Mouse (Mus musculus) neutrophil, adult 5-6 weeks (primary cell): ENCODE data around the gene St14. TPM values are rescaled to one million over a fixed set of nuclear protein-coding genes. Genes with fewer than 3 reads are reported as not detected.
"Not testable (repeated sequence)": the region's sequence is repeated elsewhere in the genome, so short reads cannot be mapped to it uniquely, and the experiment has no call there.

Experiments
- ATAC-seq: fragments of 151-379, 151-347 bp; 2 replicates; pipeline ENCODE4 v1.8.0; 2017; ENCODE audit warnings: mild to moderate bottlenecking, moderate TSS enrichment; ENCODE audit not compliant: insufficient number of reproducible peaks, poor library complexity, low FRiP score, severe bottlenecking; ENCODE audit errors: extremely low read depth
- total RNA-seq: library from RNA; stranded (forward); fragments of 200-1000 nt; gene quantifications from 2 replicates; pipeline ENCODE4 v1.2.3, GENCODE M21; 2017

St14 gene
- 7.5 and 9.1 TPM in 2 replicates for total RNA-seq

DNA sequence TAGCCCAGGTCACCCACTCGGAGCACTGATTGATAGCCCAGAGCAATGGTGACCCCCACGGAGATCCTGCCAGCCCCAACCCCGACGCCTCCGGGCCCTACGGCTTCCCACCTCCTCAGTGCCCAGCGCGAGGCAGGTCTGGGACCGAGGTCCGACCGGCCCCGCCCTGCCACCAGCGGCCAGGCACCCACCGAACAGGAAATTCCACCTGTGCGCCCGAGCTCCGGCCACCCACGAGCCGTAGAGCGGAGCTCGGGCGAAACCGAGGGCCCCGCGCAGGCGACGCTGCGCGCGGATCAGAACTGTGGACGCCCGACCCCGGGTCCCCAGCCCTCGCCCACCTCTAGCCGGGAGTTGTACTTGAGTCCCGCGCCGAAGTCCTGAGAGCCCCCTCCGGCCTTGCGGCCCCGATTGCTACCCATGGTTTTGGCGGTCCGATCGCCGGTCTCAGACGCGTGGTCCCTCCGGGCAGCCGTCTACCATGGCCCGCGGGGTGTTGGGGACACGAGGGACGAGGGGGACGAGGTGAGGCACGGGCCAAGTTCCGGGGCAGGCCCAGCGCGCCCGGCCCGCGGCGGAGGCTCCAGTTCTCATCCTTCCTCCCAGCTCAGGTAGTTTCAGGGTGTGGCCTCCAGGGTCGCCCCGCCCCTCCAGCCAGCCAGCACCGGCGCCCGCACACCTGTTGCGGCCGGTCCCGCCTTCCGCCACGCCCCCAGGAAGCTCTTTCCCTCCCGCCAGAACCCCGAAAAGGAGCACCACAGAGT is at the start of gene St14:
St14 (minus strand) TSS at position 649 of the 764 bp plus-strand sequence.
- ATAC-seq = peak; percentile 10; the same call in 1 of the 2 replicates

DNA sequence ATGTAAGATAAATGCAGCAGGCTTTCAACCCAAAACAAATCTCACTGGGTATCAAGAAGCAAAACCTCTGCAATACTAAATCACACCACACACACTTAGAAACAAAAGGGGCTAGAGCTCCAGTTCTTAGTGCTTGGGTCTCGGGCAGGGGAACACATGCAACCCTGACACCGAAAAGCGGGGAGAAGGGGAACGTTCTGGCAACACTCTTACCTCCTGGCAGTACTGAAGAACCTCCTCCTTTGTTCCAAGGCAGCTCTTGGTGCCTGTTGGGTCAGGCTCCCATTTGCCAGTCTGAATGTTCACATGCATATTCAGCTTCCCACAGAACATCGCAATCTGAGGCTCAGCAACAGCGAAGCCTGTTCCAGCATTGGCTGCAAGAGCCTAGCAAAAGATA is 46.0 kb upstream of the St14 start:
- no peak for ATAC-seq

DNA sequence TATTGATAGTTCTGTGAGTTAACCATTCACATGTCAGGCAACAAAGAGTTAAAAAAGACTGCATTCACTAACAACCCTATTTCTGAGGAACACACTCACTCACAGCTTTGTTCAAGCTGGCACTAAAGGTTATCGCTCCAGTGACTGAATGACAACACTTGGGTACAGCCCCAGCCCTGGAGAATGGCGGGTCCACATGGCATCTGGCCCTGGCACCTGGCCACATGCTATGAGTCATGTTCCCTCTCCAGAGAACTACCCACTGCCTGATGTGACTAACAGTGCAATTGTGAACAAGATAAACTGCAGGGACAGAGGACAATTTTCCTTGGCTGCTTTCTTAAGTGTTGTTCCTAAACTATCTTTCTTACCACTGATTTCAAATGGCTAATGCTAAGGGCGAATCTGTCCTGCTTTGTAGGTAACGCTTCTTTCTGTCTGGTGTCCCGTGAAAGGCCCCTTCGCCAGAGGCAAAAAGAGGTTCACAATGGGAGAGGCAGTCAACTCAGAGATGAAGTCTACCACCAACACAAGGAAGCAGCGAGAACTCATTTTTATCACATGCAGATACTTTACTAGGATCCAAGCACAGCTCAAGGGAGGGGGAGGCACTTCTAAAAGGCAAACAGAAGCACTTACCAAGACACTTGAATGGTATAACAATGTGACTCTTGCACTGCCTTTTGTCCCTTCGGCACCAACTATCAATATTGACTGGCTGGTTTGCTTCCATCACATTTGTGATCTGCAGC is 44.9 kb upstream of the St14 start:
- no peak for ATAC-seq

DNA sequence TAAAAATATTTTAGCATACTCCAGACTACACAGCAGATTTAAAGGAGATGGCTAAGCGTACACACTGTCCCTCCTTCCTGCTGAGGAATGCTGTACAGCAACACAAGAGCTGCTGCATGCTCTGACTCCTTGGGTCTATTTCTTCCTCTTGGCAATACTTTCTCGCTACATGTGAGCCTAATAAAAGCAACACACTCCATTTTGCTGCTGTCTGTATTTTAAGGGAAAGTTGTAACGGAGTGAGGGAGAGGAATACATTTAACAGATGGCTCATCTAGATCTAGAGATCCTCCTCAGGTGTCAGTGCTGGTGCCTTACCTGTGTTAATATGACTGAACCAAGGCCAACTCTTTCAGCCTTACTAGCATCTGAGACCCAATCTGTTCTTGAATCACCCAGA is 44.3 kb upstream of the St14 start:
- ATAC-seq = no peak

DNA sequence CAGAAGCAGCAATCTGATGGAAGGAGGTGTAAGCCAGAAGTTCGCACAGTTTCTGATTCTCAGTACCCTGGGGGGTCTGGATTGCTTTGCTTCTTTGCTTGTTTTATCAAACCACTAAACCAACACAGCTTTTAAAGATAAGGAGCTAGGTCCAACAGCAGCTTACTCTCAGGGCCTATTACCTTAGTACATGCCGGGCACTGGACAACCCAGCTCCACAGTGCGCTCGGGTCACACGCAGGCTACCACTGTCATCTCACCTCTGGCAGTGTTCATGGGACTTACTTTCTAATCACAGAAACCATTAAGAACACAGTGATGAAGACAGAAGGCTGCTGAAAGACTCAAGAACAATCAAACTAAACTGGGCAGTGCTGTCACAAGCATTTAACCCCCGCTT is 43.7 kb upstream of the St14 start:
- ATAC-seq = no peak

DNA sequence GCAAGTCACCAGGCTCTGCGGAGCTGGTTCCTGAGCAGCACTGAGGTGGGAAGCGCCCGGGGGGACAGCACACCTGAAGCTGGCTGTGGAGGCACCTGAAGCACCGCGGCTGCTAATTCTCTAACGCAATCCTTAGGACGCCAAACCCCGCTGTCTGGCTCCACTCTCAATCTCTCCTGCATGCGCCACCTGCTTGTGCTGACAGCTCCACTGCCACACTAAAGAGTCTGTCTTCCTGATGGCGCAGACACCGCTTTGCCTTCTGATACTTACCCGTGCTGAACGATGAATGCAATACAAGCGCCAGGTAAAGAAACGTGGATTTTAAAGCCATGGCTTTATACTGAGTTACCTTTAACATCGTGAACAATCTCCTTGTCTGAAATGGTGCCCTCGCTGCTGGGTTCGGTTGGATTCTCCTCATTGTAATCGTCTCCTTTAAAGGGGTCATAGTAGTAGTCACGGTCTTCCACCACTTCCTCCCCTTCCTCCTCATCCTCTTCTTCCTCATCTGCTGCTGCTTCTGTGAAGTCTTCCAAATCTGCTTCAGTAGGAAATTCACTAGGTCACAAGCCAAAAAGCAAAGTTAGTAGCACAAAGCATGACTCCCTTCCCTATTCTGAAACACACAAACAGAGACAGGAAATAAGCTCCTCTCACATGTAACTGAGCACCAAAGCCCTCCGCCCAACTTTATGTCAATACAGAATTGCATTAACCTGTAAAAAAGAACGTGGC is 36.9 kb upstream of the St14 start:
- ATAC-seq = no peak

DNA sequence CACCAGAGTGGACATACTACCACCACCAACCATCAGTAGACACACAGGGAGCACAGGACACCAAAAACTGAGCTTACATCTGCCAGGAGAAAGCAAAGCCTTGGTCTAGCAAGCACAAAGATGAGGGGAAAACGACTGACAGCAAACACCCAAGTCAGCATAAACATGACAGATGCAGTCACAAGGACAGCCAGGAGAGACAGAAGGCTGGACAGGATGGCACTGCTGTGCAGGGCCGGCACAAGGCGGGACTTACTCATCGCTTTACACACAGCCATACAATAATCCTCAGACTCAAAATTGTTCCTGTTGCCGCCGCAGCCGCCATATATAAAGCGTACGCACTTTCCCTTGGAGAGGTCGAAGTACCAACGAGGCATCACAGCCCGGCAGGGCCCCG is 35.7 kb upstream of the St14 start:
- ATAC-seq = no peak

DNA sequence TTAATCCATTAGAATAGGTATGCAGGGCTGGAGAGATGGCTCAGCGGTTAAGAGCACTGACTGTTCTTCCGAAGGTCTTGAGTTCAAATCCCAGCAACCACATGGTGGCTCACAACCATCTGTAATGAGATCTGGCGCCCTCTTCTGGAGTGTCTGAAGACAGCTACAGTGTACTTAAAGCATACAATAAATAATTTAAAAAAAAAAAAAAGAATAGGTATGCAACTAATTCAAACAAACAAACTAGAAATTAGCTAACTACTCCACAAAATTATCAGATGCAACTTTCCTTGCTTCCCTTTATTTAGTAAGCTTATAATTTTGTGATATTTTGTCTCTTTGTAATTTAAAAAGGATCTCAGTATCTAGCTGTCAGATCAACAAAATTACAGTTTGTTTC is 33.9 kb upstream of the St14 start:
- not testable (repeated sequence) for ATAC-seq

DNA sequence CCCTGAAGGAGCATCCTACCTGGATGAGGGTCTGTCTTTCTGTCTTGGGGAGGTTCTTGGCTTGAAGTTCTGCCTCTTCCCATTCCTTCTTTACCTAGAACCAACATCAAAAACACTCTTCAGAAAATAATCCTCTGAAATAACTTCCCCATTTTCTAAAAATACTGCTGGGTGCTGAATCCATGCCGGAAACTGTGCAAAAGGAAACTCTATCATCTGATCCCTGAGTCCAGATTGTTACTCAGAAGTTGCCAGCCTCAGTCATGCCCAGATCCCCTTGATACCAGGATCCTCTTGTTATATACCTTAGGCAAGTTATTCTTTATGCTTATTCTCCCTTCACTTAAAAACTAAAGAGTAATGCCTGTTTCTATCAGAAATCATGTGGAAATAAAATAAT is 31.7 kb upstream of the St14 start:
- ATAC-seq = no peak

DNA sequence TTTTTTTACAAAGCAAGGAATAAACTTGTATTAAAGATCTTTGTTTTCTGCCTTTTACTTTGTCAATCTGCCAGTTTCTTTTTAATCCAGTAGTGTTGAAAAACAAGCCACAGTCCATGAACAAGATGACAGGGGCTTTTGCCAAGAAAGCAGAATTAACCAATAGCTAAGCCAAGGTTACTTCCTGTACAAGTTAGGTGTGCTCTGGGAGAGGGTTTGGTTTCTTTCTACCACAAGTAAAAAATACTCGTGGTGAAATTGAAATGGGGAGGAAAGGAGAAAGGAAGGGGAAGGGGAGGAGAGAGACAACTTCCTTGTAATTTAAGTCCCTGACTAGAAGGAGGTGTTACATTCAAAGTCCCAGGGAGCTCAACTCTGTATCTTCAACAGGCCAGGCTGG is 31.3 kb upstream of the St14 start:
- no peak for ATAC-seq

DNA sequence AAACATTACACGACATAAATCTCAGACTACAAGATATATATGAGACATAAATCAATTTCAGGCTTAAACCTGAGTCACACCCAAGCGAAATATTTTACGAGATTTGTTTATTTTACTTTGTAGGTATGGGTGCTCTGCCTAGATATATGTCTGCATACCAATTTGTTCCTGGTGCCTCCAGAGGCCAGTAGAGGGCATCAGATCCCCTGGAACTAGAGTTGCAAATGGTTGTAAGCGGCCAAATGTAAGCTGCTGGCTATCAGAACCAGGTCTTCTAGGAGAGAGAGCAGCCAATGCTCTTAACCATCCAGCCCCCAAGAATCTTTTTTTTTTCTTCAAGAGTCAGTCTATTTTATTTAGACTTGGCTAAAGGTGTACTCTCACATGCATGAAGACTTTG is 28.3 kb upstream of the St14 start:
- ATAC-seq = no peak

DNA sequence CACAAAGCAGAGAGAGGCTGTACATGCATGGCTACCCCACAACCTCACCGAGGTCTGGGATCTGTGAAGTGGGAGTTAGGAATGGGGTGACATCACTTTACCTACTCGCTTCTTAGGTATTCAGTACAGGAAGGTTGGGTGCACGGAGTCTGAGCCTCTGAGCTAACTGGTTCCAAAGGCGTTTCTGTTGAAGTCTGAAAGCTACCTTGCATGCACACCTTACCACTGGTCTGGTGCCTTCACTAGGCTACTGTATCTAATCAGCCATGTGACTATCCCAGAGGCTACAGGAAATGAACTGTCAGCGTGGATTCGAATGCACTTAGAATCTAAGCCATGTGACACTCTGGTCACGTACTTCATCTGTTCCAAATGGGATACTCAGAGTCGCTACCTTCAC is 24.9 kb upstream of the St14 start:
- ATAC-seq = no peak

DNA sequence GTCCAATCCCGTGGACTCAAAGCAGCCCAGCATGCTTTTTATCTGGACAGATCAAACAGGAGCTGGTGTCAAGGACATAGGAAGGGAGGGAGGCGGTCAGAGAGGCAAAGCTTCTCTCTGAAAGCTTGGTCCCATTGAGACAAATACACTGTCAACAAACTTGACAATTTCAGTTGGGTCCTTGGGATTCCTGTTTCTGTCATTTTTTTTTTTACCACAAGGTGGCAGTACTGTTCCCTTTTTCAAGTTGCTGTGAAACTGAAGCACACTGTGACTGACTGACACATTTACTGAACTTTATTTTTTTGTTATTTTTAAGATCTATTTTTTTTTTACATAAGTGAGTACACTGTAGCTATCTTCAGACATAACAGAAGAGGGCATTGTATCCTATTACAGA is 19.4 kb upstream of the St14 start:
- ATAC-seq = peak; percentile 60; the same call in 1 of the 2 replicates

DNA sequence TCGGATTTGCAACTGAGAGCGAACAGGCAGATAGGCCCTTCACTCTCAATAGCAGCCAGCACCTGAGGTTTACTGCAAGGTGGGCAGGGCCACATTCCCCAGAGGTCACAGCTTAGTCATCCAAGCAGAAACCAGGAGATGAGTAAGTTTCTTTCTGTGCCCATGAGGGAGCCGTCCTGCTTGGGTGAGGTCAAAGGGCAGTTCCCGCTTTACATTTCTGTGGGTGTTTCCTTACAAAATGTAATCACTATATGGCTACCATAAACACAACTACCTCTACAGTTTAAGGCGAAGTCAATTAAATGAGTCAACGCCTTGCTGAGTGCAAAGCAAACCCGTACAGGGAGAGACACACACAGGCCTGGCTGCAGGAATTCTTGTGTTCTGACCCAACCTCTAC is 16.5 kb upstream of the St14 start:
- no peak for ATAC-seq

DNA sequence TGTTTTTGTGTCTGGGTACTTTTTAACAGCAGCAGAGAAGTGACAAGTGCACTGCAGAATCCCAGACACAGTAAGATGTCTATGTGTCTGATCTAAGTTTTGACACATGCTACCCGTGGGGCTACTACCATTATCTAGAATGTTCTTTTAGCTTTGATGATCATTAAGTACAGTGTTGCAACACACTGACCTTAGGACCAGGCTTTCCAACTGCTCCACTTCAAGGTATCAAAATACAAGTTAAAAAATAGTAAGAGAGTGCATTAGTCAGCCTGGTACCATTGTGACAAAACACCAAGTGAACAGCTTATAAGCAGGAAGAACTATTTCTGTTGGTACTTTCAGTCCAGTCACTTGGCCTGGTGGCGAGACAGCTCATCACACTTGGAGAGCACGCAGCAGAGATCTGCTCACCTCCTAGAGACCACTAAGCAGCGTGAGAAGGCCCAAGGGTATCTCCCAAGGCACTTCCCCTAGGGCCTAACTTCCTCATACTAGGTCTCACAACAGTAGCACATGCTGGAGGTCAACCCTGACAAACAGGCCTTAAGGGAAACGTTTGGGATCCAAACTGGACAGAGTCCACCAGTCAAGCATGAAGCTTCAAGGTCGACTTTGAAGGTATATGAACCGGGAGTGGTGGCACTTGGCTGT is 13.7 kb upstream of the St14 start:
- peak; percentile 80 for ATAC-seq

DNA sequence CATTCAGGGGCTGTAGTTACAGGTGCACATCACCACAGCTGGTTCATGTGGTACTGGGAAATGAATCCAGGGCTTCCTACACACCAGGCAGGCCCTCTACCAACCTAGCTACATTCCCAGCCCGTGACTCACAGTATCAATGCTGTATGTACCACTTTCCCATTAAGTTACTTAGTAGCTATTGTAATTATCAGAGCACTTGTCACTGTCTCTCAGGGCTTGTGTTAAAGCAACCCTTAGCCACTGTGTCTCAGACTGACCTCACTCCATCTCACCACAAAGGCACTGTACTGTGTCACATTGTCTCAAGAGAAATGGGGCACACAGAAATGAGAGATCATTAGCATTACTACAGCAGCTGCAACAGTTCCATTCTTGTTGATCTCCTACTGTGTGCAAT is 11.3 kb upstream of the St14 start:
- ATAC-seq = no peak

DNA sequence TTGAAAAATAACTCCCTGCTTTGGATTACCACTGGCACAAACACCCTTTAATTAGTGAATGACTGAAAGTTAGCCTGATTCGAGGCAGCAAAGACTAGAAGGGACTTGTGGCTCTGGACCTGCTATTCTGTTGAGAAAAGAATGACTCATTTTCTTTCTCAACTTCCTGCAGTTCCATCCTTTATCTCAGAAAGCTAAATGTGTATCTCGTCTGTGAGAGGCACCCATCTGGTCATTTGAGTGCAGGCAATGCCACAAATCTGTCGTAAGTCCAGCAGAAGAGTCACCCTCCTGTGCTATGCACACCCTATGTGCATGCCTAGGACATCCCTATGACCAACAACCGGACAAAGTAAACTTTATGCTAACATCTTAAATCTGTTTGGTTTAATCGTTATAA is 1.5 kb upstream of the St14 start:
- ATAC-seq = no peak

DNA sequence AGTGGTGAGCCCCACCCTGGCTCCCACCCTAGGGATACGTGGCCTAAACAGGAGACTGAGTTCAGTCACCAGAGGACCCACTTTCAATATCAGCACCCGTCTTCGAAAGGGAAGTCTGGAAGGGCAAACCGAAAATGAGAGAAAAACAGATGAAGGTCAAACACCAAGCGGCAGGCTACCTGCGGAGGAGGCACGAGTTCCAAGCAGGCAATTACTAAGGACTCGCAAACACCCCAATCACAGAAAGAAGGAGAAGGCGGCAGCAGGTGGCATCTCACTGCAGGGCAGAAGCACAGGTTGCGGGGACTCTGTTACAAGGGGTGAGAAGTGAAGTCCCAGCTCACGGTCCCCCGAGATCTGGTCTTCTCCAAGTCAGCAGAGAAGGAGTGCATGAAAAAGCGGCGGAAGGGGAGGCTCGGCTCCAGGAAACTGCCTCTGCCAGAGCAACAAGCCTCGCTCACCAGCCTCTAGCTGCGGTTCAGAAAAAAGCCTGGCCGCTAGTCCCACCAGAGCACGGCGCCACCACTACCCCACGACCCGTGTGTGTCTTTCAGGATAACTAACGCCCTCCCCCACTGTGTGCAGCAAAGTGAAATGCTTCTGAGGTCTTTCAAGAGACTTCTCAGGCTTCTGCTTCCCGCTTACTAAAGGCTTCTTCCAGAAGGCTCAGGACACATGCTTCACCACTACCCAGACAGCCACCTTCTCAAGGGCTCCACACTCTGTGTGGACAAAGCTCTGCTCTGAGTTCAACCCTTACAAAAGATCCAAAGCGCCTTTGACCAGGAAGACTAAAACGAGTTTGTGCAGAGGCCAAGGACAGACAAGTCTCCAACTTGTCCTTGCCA is 1.1 kb downstream of the St14 start:
- ATAC-seq = peak; percentile 2

DNA sequence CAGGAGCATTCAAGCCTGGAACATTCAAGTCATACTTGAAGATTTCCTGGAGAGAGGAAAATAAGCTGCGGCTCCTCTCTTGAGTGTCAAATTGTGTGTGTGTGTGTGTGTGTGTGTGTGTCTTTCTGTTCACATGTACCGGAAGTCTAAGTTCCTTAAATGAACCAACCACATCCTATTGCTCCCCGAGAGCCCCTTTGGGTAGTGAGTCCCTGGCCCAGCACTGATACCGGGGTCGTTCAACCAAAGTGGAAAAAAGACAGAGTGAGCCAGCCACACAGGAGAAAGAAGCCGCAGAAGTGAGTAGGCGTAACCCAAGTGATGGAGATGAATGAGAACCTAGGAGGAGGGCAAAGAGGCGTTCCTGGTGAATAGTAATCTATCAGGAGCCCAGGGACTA is 1.7 kb downstream of the St14 start:
- ATAC-seq = peak; percentile 65
